Mouse (Mus musculus) A20 (cell line): ENCODE results near the gene Fam20a.
"Not testable (repeated sequence)": the region's sequence is repeated elsewhere in the genome, so short reads cannot be mapped to it uniquely, and the experiment has no call there.

Experiments
- DNase-seq: peaks from one replicate; pipeline ENCODE4 v3.0.0-alpha.2; 2011; ENCODE audit warnings: low read depth, low spot score

The Fam20a gene

DNA sequence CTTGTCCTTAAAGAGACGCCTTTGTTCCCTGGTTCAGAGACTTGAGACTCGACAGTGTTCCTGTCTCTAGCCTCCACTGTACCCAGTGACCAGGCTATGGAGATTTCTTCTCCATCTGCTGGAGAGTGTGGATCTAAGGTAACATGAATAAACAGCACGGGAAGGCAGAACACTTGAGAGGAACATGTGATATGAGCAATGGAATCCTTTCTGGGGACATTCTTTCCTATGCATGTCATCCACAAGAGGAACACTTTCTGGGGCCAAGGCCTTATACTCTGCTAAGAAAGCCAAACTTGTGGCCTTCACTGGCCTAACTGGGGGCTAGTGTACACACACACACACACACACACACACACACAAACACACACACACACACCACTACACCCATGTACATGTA, 40.5 kb downstream of the Fam20a start:
- DNase-seq, result no peak

DNA sequence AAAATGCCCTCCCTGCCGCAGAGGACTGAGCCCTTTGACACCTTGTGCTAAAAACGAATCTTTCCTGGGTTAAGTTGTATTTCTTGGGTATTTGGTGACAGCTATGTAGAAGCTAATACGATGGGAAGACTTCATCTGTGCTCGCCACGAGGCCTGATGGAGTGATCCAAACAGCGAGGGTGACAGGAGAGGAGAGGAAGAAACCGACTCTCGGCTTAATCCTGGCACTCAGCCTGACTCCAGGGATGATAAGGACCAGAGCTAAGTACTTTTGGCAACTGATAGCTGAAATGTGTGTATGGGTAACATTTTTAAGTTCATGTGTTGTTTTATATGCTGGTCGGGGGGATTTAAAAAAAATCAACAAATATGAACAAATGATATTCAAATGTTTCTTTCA, 41.1 kb downstream of the Fam20a start:
- no peak for DNase-seq

DNA sequence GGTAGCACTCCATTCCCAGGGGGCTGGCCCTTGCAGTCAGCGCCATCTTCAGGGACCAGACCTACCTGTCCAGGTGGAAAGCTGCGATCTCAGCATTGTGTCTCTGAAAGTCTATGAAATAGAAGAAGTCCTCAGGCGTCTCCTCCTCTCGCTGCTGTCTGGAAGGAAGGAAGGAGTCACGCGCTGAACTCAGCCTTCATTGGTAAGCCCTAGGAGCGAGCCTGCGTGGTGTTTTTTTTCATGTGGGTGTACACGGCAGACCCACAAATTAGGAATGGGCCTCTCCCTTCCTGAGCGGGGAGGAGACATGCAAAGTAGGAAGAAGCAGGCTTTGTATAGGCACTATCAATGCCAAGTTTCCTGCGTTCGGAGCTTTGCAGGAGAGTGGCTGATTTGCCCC, 43.8 kb downstream of the Fam20a start:
- DNase-seq, result no peak

DNA sequence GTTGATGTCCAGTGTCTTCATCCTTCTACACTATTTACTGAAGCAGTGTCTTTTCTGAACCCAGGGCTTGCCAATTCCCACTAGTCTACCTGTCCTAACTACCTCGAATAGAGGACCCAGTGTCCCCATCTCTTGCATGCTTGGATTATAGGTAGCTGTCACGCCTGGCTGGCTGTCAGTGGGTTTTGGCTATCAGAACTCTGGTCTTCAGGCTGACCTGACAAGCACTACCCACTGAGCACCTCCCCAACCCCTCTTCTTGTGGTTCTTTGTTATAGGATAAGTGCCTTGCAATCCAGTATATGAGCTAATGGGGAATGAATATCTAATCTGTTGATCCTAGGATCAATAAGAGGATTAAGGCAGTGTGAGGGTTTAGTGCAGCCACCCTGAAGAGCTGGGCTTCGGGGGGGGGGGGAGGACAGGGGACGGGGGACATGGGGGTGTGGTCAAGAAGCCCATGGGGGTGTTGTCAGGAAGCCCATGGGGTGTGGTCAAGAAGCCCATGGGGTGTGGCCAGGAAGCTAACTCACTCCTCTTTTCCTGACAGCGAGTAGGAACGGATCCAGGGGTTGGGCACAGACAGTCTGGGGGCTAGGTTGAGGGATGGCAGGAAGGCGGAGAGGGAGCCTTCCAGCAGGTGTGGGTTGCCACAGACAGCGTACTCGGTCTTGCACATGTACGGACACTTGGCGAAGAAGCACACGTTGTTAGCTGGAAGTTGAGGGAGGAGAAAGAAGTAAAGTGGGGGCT, 45.3 kb downstream of the Fam20a start:
- no peak for DNase-seq

DNA sequence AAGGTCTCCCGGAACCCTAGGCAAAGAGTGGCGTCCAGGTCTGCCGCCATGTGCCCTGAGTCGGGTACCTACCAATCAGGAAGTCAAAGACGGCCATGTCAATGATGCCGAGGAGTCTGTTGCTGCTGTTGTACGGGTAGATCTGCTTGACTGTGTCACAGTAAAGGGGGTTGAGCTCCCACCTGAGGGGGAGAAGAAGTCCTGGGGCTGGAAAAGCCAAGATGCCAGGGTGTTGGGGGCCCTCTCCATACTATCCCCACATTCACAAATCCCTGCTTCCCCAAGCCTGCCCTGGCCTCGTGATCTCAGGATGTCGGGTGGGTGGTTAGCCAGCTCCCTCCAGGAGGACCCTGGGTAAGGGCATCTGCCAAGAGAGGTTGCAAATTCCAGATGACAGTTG, 46.3 kb downstream of the Fam20a start:
- DNase-seq, result no peak

DNA sequence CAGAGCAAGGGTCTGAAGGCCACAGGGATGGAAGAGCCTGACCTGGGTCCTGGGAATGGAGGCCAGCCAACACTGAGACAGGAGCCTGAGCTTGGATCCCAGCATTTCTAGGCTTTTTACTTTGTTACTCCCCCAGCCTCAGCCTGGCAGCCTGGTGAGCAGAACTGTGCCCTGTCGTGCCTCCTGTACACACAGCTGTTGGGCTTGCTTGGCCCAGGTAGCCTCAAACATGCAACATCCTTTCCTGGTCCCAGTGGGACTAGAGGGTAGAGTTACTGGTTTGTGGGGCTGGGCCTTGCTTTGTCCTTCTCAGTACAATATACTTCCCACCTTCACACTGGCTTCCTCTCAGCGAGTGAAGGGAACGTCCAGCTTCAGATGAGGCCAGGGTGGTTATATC, 46.9 kb downstream of the Fam20a start:
- DNase-seq, result no peak

DNA sequence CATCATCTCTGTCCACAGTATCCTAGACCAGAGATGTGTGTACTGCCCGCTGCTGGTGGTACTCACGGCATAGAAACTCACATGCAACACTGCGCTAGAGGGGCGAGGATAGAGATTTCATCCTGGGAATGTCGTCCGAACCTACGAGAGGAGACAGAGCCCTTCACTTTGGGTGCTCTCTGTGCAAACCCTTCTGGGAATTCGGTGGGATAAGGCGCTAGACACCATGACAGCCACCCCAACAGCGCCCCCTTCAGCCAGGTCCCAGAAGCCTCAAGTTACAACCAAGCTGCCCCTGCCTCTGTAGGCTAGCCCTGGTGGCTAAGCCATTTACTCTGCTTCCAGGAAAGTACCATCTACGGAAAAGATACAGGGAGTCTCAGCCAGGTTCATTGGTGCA, 47.5 kb downstream of the Fam20a start:
- no peak for DNase-seq

DNA sequence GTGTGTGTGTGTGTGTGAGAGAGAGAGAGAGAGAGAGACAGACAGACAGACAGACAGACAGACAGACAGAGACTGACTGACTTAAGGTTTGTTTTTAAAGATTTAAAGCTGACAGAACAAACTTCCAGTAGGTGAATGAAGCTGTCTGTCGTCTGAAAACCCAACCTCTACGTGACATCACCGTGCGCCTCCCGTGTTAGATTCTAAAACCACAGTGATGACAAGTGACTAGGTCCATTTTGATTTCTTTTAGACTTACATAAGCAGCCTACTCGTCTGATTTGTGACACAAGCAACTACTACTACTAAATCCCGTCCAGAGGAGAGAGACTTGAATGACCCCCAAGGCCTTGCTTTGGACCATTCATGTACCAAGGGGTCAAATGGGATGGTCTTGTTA, 48.3 kb downstream of the Fam20a start:
- DNase-seq, result no peak

DNA sequence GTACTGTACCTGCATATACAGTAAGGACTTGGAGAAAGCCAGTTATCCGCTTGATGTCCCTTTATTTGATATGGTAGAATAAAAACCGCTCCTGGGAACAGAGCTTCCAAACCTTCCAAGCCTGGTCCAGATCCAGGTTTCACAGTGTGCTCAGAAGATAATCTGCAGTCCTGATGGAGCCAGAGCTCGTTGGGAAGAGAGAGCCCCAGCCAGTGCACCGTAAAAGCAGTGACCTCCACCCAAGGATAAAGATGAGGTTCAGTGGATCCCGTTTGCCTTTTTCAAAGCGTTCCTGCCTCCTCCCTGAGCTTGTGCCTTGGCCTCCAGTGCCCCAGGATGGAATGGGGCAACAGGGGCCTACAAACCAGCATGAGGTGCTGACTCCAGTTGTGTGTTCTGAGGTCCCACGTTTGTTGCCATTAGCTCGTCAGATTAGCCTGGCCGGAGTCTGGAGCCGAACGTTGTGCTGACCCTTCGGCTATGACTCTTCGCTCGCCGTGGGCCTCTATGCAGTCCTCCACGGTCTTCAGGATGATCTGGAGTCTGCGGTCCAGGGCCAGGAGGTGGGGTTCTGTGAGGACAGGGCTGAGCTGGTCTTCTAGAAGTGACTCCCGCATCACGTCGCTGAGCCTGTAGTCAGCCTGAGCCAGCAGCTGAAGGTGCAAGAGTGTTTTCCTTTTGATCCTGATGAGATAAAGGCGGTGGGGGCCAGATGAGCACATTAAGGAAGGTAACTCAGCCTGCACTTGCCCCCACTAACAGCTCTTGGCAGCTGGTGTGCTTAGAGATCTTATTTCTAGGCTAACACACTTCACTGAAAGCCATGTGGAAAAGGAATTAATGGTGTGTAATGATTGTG, 49.0 kb downstream of the Fam20a start:
- no peak for DNase-seq

DNA sequence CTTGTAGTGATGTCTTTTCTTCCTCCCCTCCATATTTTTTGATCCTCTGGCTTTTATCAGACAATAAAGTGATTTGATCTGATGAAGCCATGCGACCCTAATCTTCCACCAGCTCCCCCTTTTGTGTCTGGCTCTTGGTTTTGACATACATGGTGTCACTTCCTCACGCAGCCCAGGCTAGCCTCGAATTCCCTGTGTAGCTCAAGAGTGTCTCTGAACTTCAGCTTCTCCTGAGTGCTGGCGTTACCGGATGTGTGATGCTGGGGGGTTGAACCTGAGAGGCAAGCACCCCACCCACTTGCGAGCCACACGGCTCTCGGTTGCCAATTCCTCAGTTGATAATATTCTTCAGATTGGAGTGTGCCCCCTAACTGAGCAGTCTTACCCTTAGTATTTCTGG, 49.7 kb downstream of the Fam20a start:
- DNase-seq, result no peak

DNA sequence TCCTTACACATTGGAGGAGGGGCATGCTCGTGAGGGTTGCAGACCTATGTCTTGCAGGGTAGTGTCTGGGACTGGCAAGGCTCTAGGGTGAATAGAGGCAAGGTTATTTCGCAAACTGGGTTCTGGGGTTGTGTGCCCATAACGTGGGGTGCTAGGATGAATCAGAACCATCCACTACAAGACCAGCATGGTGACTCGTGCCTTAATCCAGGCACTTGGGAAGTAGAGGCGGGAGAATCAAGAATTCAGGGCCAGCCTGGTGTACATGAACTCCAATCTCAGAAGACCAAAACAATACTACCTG, 50.1 kb downstream of the Fam20a start:
- DNase-seq, result no peak

DNA sequence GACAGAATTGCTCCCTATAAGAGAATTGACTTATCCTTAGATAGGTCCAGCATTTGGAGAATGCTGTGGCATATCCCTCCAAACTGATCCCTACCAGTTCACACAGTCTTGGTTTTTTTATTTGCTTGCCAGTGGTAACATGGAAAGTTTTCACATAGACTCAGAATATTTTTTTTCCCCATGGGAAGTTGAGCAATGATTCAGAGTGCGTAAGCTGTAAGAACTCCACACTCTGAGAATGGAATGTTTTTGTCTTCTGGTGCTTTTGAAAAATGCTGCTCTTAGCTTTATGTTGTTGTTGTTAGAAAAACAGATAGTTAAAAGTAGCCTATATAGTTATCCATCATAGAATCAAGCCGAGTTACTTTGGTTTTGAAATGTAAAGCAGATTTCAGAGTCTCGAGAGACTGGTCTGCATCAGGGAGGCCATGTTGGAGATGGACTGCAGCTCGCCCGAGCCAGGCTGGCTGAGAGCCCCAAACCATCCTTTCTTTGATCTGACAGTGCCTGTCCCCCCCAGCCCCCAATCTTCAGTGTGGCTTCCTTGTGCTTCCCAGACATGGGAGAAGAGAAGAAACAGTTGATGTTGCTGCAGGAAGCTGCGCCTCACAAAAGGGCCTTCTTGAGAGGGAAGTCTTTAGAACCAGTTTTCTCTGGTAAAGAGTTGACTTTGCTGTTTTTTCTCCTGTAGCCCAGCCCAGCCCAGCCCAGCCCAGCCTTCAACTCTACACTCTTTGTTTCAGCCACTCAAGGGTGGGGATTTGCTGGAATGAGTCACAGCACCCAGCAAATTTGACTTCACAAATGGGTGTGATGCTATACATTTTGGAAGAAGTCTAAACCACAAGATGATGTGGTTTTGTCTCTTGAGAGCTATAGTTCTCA, 50.7 kb downstream of the Fam20a start:
- no peak for DNase-seq

DNA sequence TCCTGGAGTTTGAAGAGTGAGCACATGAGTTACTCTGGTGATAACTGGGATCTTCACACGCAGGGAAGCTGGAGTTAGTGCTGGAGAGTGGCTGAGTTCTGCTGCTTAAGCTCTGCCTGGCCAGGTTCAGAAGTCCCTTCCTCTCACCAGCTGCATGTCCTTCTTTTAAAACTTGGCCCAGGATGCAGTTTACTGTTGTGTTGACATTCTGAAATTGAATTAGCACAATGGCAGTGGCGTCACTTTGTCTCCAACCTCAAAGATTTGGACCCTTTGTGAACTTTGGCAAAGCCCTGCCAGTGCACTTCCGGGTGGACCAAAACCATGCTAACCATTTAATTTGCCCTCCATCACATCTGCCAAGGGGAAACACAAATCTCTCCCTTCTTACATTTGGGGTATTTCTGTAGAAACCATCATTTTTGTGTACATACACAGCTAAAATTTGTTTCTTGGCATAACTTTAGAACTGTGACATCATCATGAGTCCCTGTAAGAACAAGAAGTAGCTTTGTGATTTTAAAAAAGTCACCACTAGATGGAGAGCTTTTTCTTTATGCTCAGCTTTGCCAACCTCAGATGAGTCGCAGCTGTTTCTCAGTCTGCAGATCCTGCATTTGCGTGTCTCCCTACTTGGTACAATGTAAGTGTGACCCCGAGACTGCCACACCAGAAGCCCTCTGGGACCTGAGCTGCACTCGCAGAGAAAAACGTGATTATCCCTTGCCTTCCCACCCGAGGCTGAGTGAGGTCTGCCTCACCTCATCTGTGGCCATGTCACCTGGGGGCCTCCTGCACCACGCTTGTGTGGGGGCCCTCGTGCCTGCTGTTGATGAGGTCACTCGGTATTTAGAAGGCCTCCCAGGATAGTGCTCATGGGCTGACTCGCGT, 51.8 kb downstream of the Fam20a start:
- peak; percentile 38 for DNase-seq

DNA sequence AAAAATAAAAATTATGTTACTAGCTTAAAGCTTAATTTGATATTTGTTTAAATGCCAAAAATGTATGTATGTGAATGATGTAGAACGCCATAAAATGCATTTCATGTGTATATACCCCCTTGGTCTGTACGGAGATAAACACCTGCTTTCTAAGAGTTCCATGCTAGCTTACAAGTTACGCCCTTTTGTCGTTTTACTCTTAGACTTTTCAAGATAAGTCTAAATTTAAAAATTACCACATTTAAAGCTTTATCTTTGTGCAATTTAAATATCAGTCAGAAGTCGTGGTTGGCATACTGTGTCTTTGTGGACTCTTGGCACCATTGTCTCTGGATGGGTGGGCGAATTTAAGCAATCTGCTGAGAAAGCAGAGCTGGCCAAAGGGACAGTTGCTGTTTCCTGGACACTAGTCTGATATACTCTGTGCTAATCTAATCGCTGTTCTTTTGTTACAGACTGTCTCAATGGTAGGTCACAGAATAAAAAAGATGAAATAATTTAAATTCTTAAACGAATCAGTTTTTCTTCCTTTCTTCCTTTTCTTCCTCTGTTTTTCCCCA, 52.9 kb downstream of the Fam20a start:
- DNase-seq, result no peak

DNA sequence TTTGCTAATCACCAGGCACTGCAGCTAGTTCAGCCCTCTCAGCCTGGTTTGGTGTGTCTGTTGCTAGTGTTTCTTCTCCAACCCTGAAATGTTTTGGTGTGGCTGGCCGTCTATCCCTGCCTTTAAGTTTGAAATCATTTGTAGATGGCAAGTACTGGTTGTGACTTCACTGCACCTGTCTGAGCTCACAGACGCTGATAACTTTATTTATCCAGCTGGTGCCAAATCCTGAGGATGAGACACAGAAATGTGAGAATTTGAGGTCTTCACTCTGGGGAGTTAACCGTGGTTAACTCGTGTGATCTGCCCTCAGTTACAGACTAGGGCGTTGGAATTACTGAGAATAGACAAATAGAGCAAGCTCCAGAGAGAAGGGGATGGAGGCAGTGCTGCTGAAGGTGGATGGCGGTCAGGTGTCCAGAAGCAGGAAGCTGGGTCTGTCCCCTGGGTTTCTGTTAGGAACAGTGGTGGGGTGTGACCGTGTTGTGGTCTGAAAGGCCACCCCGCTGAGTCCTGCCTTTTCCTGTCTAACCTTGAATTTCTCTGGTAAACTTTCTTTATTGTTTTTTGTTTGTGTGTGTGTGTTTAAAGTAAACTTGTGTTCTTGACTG, 53.9 kb downstream of the Fam20a start:
- no peak for DNase-seq

DNA sequence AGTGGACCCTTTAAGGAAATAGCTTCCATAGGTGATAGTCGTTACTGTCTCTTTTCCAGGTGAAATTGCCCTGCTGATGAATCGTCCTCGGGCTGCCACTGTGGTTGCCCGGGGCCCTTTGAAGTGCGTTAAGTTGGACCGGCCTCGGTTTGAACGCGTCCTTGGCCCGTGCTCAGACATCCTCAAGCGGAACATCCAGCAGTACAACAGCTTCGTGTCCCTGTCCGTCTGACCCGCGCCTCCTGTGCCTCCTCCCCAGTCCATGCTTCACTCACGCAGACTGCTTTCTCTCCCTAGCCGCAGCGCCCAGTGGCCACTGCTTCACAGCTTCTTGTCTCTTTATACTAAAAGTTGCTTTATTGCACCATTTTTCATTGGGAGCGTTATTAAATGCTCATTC, 54.7 kb downstream of the Fam20a start:
- no peak for DNase-seq

DNA sequence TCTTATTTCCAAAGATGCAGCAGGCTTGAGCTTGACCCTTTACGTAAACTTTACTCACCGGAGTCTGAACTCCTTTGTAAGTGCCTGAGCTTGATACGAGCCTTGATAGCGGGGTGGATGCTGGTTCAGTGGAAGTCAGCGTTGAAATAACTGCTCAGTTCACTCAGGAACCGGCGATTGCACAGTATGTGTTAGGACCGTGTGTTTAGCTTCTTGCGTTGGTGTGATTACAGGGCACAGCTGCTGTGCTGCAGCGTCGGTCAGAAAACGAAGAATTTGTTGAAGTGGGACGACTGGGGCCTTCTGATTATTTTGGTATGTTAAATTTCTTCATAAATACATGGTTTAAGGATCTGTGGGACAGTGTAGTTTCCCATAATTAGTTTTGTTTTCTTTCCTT, 55.7 kb downstream of the Fam20a start:
- no peak for DNase-seq

DNA sequence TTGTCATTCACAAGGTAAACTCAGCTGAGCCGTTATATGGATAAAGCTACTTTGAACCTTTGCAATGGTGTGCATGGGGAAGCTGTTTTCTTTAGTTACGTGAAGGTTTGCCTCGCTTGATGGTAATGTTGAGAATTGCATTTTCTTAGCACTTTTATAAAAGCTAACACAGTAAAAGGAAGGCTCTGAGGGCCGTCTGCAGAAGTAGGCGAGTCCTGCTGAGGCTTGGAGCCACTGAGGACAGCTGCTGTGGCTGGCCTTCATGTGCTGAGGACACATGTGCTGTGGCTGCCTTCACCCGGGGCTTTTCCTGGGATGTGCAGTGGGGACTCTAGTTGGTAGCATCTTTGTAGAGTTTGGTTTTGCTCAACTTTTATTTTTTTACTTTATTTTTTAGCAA, 56.7 kb downstream of the Fam20a start:
- DNase-seq, result no peak

DNA sequence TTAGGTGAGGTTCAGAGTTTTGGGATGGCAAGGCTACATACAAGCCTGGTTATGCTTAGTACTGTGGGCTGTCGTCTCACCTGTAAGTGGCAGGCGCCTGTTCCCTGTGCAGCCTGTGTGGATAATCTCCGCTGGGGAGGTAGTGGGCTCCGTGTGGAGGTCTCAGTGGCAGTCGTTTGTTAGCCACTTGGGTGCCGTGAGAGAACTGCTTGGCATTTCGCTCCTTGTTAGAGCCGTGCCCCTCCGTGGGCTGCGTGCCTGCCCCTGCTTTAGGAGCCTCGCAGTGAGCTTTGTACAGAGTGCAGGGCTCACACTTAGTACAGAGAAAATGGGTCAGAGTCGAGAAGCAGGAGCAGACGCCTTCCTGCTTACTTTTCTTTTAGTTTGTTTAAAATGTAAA, 57.8 kb downstream of the Fam20a start:
- no peak for DNase-seq

DNA sequence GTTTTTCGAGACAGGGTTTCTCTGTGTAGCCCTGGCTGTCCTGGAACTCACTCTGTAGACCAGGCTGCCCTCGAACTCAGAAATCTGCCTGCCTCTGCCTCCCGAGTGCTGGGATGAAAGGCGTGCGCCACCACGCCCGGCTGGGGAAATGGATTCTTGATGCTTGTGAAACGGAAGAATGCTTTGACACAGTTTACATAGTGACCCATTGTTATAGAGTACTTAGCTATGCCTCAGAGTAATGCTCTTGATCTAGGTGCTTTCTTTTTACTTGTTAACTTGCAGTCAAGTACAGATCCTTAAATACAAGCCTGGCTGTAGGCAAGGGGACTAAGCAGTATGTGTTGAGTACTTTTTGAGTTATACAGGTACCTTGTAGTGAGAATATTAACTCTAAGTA, 61.6 kb downstream of the Fam20a start:
- DNase-seq, result not testable (repeated sequence)

DNA sequence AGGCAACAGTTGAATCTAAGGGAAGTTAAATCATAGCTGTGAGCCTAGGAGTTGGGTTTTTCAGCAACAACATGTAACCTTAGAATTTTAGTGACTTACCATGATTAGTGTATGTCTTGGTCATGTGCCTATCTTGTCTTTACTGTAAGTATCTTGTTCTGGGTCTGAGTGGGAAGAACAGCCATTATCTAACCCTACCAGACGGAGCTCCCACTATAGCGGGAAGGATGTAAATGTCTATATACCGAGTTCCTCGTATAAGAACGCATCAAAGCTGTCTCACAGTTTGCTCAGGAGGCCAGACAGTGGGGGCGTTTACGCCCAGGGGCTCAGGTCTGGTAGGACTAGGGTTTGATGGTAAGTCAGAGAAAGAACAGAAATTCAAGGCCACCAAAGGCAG, 65.8 kb downstream of the Fam20a start:
- no peak for DNase-seq
